Mouse (Mus musculus) liver, embryonic 12.5 days (tissue): ENCODE data around the gene Fam45a. TPM values are rescaled to one million over a fixed set of nuclear protein-coding genes. Genes with fewer than 3 reads are reported as not detected.

ENCODE experiments used
- ATAC-seq: fragments of 200-750 bp; cut with Nextera tagmentation; 2 replicates; pipeline ENCODE4 v1.8.0; 2017; ENCODE audit warnings: moderate number of reproducible peaks, mild to moderate bottlenecking, moderate library complexity
- H3K27ac ChIP-seq: fragments of 300-500 bp; sonication (generic); 2 replicates; pipeline ENCODE4 v1.5.1; 2016; ENCODE audit warnings: mild to moderate bottlenecking
- H3K27me3 ChIP-seq: fragments of 300-500 bp; sonication (generic); replicated peaks from 2 replicates; pipeline ENCODE4 v1.6.1; 2016; ENCODE audit warnings: mild to moderate bottlenecking, moderate library complexity
- H3K36me3 ChIP-seq: fragments of 300-500 bp; sonication (generic); 2 replicates; pipeline ENCODE4 v1.6.1; 2016; ENCODE audit warnings: mild to moderate bottlenecking, moderate library complexity
- H3K4me1 ChIP-seq: fragments of 300-500 bp; sonication (generic); 2 replicates; pipeline ENCODE4 v1.6.1; 2016
- H3K4me2 ChIP-seq: fragments of 300-500 bp; sonication (generic); 2 replicates; pipeline ENCODE4 v1.6.1; 2016; ENCODE audit warnings: mild to moderate bottlenecking, moderate library complexity
- H3K4me3 ChIP-seq: fragments of 300-500 bp; sonication (generic); 2 replicates; pipeline ENCODE4 v1.5.1; 2016; ENCODE audit warnings: mild to moderate bottlenecking, moderate library complexity
- H3K9ac ChIP-seq: fragments of 300-500 bp; sonication (generic); 2 replicates; pipeline ENCODE4 v1.6.1; 2016; ENCODE audit warnings: mild to moderate bottlenecking, moderate library complexity
- H3K9me3 ChIP-seq: fragments of 300-500 bp; sonication (generic); replicated peaks from 2 replicates; pipeline ENCODE4 v1.6.1; 2016; ENCODE audit warnings: mild to moderate bottlenecking, moderate library complexity
- WGBS: fragments of 180-500 bp; shearing (Covaris S2); methylation state at CpG from one replicate; pipeline ENCODE4 v1.1.7; 2016; ENCODE audit not compliant: insufficient replicate concordance; 5-methylcytosine and 5-hydroxymethylcytosine counted together
- polyA plus RNA-seq: library from polyadenylated mRNA; unstranded; fragments of >200 nt; fragmentation: Nextera tagmentation; extraction: Ambion mirVana; gene quantifications from 2 replicates; pipeline ENCODE4 v1.2.1, GENCODE M21; 2016

The Fam45a gene
- polyA plus RNA-seq, 1 experiment from 2014 or later: 25.7 TPM

DNA sequence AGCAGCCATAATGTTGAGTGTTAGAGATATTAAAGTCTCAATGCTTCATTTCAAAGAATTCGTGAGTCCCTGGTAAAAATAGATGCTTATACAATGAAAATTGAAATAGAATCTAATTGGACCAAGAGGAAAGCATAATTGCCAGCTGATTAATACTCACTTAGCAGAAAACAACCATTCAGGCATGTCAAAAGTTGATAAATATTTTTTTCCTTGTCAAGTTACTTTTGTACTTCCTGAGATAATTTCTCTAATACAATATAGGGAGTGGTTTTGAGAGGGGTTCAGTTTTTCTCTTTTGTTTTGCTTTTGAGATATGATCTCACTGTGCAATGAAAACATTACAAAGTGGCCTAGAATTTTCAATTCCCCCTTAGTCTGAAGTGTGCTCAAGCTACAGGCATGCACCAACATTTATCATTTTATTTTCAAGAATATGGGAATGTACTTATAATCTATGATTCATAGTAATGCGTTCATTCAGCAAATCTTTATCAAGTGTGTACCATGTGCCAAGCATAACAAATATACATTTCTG, 18.1 kb upstream of the Fam45a start:
- Histone ChIP-seq H3K4me1 (peaks cover 41% of the 10 kb centered on the region), H3K27ac (no peak overlapping the region)
- no peak for ATAC-seq

DNA sequence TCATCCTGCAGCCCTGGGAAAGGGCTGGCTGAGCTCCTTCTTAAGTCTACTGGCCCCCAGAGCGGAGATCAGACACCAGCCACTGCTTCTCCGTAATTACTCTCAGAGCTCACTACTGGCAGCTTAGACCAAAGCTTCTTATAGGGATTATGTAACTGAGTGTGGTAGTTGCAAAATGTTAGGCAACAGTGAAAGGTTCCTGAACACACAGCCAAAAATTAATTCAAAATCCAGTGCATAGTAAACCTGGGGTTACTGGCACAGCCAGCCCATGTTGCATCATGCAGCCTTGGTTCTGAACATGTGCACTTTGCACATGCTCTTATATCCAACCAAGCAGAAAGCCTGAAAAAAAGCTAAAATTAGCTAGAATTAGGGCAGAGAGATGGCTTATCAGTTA, 16.1 kb upstream of the Fam45a start:
- Histone ChIP-seq H3K4me2 (no peak overlapping the region), H3K27ac (peak overlapping the region; percentile 51), H3K36me3 (no peaks in the 10 kb centered on the region), H3K9ac (no peak overlapping the region), H3K27me3 (no peaks in the 10 kb centered on the region), H3K4me3 (no peak overlapping the region), H3K4me1 (peaks cover 54% of the 10 kb centered on the region), H3K9me3 (0 out of 2 replicates have a peak, but pooled peaks cover 5% of the 10 kb centered on the region)
- WGBS: 83% methylated on average over 2 of the region's 2 CpGs
- no peak for ATAC-seq

More for the DNA sequence above, 18.1 kb upstream of the Fam45a start:
- Histone ChIP-seq H3K27me3 (no peaks in the 10 kb centered on the region), H3K9ac (no peak overlapping the region; the same call in 1 of the 2 replicates), H3K4me3 (no peak overlapping the region), H3K4me2 (no peak overlapping the region), H3K9me3 (0 out of 2 replicates have a peak, but pooled peaks cover 5% of the 10 kb centered on the region), H3K36me3 (no peaks in the 10 kb centered on the region)
- WGBS: 82% methylated on average over 2 of the region's 2 CpGs

DNA sequence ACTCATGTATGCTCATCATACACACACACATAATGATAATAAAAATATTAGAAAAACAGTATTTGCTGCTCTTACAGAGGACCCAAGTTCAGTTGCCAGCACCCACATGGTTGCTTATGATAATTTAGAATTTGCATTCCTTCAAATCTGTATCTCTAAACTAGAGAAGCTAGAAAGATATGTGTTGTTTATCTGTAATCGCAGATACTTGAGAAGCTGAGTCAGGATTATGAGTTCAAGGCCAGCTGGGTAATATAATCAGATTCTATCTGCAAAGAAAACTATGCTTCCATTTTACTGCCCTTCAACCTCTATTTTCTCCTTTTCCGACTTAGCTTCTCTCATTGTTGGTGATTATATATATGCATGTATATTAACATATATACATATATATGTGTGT, 14.0 kb upstream of the Fam45a start:
- no peak for ATAC-seq
- Histone ChIP-seq H3K27me3 (no peaks in the 10 kb centered on the region), H3K27ac (no peak overlapping the region), H3K9ac (no peak overlapping the region), H3K36me3 (no peaks in the 10 kb centered on the region), H3K4me3 (no peak overlapping the region), H3K4me2 (no peak overlapping the region), H3K4me1 (peaks cover 67% of the 10 kb centered on the region), H3K9me3 (0 out of 2 replicates have a peak, but pooled peaks cover 5% of the 10 kb centered on the region)
- WGBS: 87% methylated on average over 2 of the region's 2 CpGs

DNA sequence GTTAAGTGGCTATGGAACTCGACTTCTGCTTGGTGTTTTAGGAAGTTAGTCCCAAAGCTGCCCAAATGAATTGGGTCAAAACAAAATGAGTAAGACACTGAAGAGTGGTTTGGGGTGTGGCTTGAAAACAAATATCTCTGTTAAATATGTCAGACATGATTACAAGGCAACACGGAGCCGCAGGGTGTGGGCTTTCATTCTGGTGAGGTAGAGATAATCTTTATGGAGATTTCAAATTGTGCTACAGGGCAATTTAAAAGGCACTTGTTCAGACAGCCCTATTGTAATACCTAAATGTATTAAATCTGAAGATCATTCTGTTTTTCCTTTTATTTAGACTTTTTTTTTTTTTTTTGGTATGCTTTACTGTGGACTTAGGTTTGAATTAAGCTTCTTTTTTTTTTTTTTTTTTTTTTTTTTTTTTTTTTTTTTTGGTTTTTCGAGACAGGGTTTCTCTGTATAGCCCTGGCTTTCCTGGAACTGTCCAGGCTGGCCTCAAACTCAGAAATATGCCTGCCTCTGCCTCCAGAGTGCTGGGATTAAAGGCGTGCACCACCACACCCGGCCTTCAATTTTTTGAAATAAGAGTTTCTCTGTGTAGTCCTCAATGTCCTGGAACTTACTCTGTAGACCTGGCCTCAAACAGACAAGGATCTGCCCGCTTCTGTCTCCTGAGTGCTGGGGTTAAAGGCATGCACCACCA, 11.4 kb upstream of the Fam45a start:
- peak; percentile 91 for ATAC-seq
- Histone ChIP-seq H3K4me1 (peaks cover 59% of the 10 kb centered on the region), H3K9ac (no peak overlapping the region), H3K36me3 (no peaks in the 10 kb centered on the region), H3K4me2 (peak overlapping the region; percentile 50), H3K9me3 (0 out of 2 replicates have a peak, but pooled peaks cover 5% of the 10 kb centered on the region), H3K4me3 (no peak overlapping the region), H3K27ac (peak overlapping the region; percentile 88), H3K27me3 (0 out of 2 replicates have a peak, but pooled peaks cover 6% of the 10 kb centered on the region)
- WGBS: 22% methylated on average over 7 of the region's 7 CpGs

DNA sequence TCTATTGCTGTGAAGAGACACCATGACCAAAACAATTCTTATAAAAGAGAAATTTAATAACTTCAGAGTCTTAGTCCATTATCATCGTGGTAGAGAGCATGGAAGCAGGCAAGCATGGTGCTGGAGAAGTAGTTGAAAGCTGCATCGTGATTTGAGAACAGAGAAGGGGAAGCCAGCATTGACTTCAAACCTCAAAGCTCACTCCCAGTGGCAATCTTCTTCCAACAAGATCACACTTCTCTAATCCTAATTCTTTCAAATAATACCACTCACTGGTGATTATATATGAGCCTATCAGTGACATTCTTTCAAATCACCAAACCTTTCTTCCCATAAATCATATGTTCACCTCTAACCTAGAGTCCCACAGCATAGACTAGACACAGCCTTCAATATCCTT, 6.5 kb upstream of the Fam45a start:
- no peak overlapping the region for H3K27ac ChIP-seq
- no peak overlapping the region for H3K4me3 ChIP-seq
- no peak overlapping the region for H3K4me2 ChIP-seq
- 0 out of 2 replicates have a peak, but pooled peaks cover 6% of the 10 kb centered on the region for H3K27me3 ChIP-seq
- no peaks in the 10 kb centered on the region for H3K9me3 ChIP-seq
- H3K9ac ChIP-seq: no peak overlapping the region
- 31% methylated on average over 2 of the region's 2 CpGs for WGBS
- H3K36me3 ChIP-seq: no peaks in the 10 kb centered on the region
- peaks cover 32% of the 10 kb centered on the region for H3K4me1 ChIP-seq
- no peak for ATAC-seq

DNA sequence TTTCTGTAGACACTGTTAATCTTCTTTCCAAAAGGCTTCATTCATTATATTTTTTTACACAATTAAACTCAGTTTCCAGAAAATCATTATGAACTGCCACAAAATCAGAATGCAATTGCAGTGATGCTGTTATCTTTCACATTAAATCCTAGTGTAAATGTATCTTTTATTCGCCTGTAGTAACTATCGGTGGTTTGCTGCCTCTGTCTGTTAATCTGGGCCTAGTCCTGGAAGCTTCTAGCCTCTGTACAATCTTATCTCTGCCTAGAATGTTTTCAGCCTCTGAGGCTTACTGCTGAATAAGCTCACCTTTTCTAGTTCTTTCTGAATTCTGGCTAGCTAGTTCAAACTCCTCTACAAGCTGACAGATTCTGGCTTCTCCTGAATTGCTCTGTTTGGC, 1.5 kb upstream of the Fam45a start:
- no peaks in the 10 kb centered on the region for H3K9me3 ChIP-seq
- no peaks in the 10 kb centered on the region for H3K27me3 ChIP-seq
- 19% methylated on average over 2 of the region's 2 CpGs for WGBS
- peak overlapping the region; percentile 17; the same call in 1 of the 2 replicates for H3K9ac ChIP-seq
- peaks cover 8% of the 10 kb centered on the region for H3K36me3 ChIP-seq
- H3K27ac ChIP-seq: peak overlapping the region; percentile 54
- no peak for ATAC-seq
- H3K4me2 ChIP-seq: no peak overlapping the region
- H3K4me1 ChIP-seq: peaks cover 44% of the 10 kb centered on the region
- no peak overlapping the region for H3K4me3 ChIP-seq

DNA sequence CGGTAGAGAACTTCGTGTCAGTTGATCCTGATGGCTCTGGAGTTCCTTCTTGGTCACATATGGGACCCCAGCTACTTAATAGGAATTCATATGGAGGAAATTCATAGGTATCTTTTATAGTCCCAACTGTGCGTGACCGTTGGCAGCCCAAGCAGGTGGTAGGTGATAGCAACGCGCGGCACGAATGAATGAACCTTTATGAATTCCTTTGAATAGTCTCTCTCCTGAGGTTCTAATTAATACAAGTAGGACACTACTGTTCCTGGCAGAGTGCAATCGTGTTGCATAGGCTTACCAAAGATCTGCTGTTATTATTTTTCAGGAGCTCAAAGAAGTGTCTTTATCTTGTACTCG, 628 bp downstream of the Fam45a start:
- Histone ChIP-seq H3K4me1 (peaks cover 44% of the 10 kb centered on the region), H3K36me3 (peaks cover 27% of the 10 kb centered on the region), H3K4me2 (peak overlapping the region; percentile 83), H3K9me3 (no peaks in the 10 kb centered on the region), H3K4me3 (peak overlapping the region; percentile 86), H3K27ac (peak overlapping the region; percentile 88), H3K9ac (peak overlapping the region; percentile 87), H3K27me3 (no peaks in the 10 kb centered on the region)
- WGBS: 11% methylated on average over 10 of the region's 10 CpGs
- no peak; the same call in 1 of the 2 replicates for ATAC-seq

DNA sequence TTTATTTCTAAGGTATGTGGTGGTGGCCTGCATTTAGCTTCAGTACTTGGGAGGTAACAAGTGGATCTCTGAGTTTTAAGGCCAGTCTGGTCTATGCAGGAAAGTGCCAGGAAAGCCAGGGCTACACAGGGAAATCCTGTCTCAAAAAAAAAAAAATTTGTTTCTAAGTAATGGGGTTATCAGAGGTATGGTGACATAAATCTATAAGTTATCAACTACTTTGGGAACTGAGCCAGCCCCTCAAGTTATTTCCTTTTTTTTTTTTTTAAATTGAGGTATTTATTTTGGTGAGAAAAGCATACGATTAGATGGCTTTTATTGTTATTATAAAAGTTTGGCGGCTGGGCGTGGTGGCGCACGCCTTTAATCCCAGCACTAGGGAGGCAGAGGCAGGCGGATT, 1.7 kb downstream of the Fam45a start:
- Histone ChIP-seq H3K36me3 (peaks cover 36% of the 10 kb centered on the region), H3K4me1 (peaks cover 44% of the 10 kb centered on the region), H3K27me3 (no peaks in the 10 kb centered on the region), H3K4me2 (peak overlapping the region; percentile 83), H3K27ac (no peak overlapping the region), H3K4me3 (no peak overlapping the region), H3K9ac (no peak overlapping the region), H3K9me3 (no peaks in the 10 kb centered on the region)
- WGBS: 90% methylated on average over 6 of the region's 6 CpGs
- no peak for ATAC-seq

DNA sequence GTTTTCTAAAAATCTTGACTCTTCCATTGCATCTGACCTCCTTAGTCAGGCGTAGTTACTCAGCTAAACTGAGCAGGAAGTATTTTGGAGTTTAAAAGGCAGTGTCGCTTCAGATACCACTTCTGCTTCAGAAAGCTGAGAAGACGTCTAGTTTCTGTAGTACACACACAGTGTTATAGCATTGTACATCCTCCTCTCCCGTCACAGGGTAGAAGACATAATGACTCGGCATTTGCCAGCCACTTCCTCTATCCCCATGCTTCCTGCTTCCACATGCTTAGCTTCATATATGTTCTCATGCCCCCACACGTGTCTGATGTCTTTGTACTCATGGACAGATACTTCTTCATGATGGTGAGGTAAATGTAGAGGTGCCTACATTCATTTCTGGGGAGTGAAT, 7.3 kb downstream of the Fam45a start:
- ATAC-seq: no peak

DNA sequence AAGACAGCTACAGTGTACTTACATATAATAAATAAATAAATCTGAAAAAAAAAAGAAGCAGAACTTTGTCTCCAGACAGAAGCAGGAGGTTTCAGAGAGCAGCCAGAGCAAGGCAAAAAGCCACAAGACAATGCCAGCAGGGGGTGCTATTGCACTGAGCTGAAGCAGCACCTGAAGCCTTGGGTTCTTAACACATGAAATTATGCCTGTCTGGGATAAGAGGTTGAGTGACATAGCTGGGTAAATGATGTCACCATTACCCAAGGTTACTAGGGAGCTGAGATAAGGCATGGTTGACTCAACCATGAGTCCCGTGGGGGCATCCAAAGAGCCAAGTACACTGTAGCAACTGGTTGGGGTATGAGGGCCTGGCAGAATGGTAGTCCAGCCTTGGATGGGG, 26.4 kb downstream of the Fam45a start:
- ATAC-seq: peak; percentile 73
- WGBS: 43% methylated on average over 1 of the region's 1 CpGs
- Histone ChIP-seq H3K9ac (no peak overlapping the region), H3K4me2 (no peak overlapping the region), H3K4me1 (peaks cover 11% of the 10 kb centered on the region), H3K9me3 (no peaks in the 10 kb centered on the region), H3K27me3 (no peaks in the 10 kb centered on the region), H3K27ac (no peak overlapping the region), H3K4me3 (no peak overlapping the region), H3K36me3 (peaks cover 81% of the 10 kb centered on the region)

More for the DNA sequence above, 7.3 kb downstream of the Fam45a start:
- Histone ChIP-seq H3K4me2 (no peak overlapping the region), H3K27me3 (no peaks in the 10 kb centered on the region), H3K4me1 (peaks cover 8% of the 10 kb centered on the region; the same call in 1 of the 2 replicates), H3K4me3 (no peak overlapping the region), H3K36me3 (peaks cover 89% of the 10 kb centered on the region), H3K9ac (no peak overlapping the region), H3K27ac (no peak overlapping the region), H3K9me3 (no peaks in the 10 kb centered on the region)
- 59% methylated on average over 6 of the region's 6 CpGs for WGBS

DNA sequence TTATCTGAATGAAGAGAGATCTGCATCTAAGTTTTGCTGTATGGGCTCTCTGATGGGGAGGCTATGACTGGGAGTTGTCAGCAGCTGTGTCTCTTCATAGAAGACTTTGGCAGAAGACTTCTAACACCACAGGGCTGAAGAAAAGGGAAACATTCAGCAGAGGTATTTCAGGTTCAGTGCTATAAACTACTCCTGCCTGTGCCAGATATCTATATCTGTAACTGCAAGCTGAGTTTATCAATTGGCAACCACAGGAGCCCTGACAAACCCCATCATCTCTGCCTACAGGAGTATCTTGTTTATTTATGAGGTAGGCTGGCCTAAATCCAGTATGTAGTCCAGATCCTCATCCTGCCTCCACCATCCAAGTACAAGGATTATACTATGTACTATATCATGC, 31.9 kb downstream of the Fam45a start:
- ATAC-seq: peak; percentile 93
- peaks cover 31% of the 10 kb centered on the region for H3K36me3 ChIP-seq
- peak overlapping the region; percentile 43 for H3K4me2 ChIP-seq
- H3K4me1 ChIP-seq: peaks cover 21% of the 10 kb centered on the region
- H3K9ac ChIP-seq: 0 out of 2 replicates have a peak overlapping the region, but pooled peaks have one; percentile 29
- H3K27me3 ChIP-seq: no peaks in the 10 kb centered on the region
- H3K9me3 ChIP-seq: no peaks in the 10 kb centered on the region
- H3K4me3 ChIP-seq: no peak overlapping the region
- H3K27ac ChIP-seq: peak overlapping the region; percentile 66

DNA sequence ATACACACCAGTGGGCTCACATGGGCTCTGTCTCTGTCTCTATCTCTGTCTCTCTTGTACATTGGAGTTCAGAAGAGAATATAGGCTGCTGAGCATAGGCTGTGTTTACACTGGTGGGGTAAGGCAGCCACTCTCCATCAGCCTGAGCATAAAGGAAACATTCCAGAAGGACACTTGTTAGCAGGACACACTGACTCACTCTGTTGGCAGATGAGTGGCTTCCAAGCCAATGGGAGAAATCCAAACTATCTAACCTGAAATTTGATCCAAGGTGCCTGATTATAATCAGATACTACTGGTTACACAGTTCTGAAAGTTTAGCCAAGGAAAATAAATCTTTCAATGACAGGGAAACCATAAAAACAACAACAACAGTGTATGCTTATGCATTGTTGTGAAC, 34.3 kb downstream of the Fam45a start:
- Histone ChIP-seq H3K4me3 (no peak overlapping the region), H3K27ac (no peak overlapping the region), H3K9me3 (no peaks in the 10 kb centered on the region), H3K4me2 (no peak overlapping the region), H3K9ac (no peak overlapping the region), H3K36me3 (peaks cover 14% of the 10 kb centered on the region), H3K4me1 (peaks cover 21% of the 10 kb centered on the region), H3K27me3 (no peaks in the 10 kb centered on the region)
- no peak for ATAC-seq
